Mouse (Mus musculus): ENCODE data around the gene Sult4a1.

Sult4a1 gene

GRCm38 (mm10) chr15:84045562-84045961 is 60.0 kb downstream of the Sult4a1 start:
- no peak for DNase-seq (ENCODE audit: low spot score in 2 of 2)

- DNase-seq (ENCODE audit: low spot score in 2 of 2): no peak
These were observed 68.5 kb downstream of the Sult4a1 start for GRCm38 (mm10) chr15:84037067-84037466.

All from frontal cortex, postnatal 25 days (tissue).